Mouse (Mus musculus): ENCODE results near the gene Nrd1.
A peak's percentile ranks its signal among the peaks of the same experiment; 100 is the strongest.

Nrd1 gene

GRCm38 (mm10) chr4:108999999-109000950 lies at the start of gene Nrd1:
Gene Nrd1 (plus strand): TSS chr4:109000655.
- DNase-seq (ENCODE audit: extremely low spot score, low read depth, low spot score): peak; percentile 97

GRCm38 (mm10) chr4:108951663-108952062 lies 48.8 kb upstream of the Nrd1 start:
- DNase-seq (ENCODE audit: extremely low spot score, low read depth, low spot score): no peak

- no peak for DNase-seq (ENCODE audit: extremely low spot score, low read depth, low spot score)
These were observed 40.8 kb upstream of the Nrd1 start for GRCm38 (mm10) chr4:108959696-108960095.

GRCm38 (mm10) chr4:108960619-108961460 lies 39.6 kb upstream of the Nrd1 start:
- DNase-seq (ENCODE audit: extremely low spot score, low read depth, low spot score): no peak

- no peak for DNase-seq (ENCODE audit: extremely low spot score, low read depth, low spot score)
These were observed 37.4 kb upstream of the Nrd1 start for GRCm38 (mm10) chr4:108963017-108963416.

DNA sequence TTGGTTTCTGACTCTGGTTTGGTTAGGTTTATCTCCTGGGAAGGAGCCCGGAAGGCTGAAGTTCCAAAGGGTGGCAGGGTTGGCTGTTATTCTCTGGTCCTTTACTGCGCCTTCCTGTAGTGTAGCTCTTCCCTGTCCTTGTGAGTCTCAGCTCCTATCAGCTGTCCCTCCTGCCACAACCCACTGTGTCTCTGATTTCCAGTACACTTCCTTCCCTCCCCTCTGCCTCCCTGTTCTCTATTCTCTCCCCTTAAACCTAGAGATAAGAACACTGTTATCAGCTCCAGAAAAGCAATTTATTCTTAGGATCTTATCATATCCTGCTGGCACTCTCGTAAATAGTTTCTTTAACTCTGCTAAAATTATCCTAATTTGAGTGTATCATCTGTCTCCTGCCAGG lies 30.9 kb upstream of the Nrd1 start:
- no peak for DNase-seq (ENCODE audit: extremely low spot score, low read depth, low spot score)

DNA sequence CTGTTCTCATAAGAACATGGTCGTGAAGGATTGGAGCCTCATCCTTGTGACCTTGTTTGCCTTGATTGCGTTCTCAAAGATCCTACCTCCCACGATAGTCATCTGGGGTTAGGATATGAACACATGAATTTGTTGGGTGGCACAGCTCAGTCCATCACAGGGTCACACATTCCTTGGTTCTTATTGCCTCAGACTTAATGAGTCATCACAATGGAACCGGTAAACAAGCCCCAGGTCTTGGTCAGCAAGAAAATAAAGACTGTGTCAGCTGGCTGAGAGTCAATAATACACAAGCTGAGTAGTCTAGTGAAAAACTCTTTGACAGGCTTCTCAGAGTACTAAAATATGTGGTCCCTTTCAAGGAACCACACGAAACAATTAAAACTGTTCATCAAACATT lies 29.4 kb upstream of the Nrd1 start:
- no peak for DNase-seq (ENCODE audit: extremely low spot score, low read depth, low spot score)

DNA sequence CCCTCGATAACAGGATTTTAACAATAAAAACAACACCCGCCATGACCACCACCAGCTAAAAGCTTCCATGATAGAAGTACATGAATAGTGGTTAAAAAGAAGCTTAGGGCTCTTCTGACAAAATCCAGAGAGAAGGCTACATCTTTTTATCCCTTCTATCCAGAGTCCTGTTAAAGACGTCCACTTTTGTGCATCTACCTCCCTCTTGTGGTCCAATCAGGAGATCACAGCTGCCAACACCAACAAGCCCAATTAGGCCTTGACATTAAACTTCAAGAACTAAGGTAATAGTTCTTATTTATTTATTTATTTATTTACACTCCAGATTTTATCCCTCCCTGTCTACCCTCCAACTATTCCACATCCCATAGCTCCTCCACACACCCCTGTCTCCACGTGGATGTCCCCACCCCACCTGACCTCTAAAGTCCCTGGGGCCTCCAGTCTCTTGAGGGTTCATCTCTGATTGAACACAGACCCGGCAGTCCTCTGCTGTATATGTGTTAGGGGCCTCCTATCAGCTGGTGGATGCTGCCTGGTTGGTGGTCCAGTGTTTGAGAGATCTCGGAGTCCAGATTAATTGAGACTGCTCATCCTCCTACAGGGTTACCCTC lies 23.9 kb upstream of the Nrd1 start:
- DNase-seq (ENCODE audit: extremely low spot score, low read depth, low spot score): no peak

- no peak for DNase-seq (ENCODE audit: extremely low spot score, low read depth, low spot score)
These were observed 13.5 kb upstream of the Nrd1 start for GRCm38 (mm10) chr4:108986833-108987472.

GRCm38 (mm10) chr4:108987473-108987842 lies 13.0 kb upstream of the Nrd1 start:
- DNase-seq (ENCODE audit: extremely low spot score, low read depth, low spot score): no peak

DNA sequence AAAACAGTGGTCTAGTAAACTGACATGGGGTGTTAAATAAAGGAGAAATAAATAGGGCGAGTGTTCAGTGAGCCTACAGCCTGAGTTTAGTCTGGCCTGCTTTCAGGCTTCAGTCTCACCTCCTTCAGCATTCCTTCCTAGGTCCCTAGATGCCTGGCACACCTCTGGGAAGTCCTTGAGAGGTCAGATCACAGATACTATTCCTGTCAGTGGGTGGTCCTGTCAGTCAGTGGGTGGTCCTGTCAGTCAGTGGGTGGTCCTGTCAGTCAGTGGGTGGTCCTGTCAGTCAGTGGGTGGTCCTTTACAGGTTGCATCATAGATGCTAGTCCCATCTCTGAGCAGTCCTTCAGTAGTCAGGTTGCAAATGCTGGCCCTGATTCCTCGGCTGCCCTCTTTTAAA lies 11.0 kb upstream of the Nrd1 start:
- no peak for DNase-seq (ENCODE audit: extremely low spot score, low read depth, low spot score)

DNA sequence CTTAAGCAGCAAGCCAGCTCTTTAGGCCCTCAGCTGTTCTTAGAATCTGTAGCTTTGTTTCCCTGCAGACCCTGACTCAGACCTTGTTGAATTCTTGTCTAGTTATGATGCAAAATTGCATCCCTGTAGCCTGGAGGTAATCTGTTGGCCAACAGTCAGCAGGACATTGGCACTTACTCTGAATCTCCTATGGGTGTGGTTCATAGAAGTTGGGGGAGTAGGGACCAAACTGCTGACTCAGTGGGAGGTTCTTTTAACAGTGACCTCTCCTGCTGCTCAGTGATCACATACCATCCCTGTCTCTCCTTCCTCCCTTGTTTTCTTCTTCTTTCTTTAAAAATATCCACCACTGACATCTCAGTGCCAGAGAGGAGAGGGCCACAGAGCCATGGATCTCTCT lies 10.4 kb upstream of the Nrd1 start:
- no peak for DNase-seq (ENCODE audit: extremely low spot score, low read depth, low spot score)

DNA sequence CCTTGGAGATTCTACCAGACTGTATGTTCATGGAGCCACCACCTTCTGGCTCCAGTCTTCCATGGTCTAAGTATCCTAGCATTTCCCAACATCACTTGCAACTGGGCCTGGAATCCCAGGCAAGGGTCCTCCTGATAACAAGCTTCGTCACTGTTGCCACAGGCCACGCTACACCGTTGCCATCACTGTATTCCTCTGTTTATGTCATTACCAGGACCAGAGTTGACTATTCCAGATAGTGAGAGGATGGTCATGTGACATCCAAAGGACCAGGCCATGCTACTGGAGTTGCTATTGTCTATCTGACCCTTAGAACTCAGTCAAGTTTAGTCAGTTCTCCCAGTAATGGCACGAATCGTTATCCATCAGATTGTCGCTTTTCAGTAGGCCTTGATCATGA lies 9.9 kb upstream of the Nrd1 start:
- no peak for DNase-seq (ENCODE audit: extremely low spot score, low read depth, low spot score)

GRCm38 (mm10) chr4:108991811-108992210 lies 8.6 kb upstream of the Nrd1 start:
- no peak for DNase-seq (ENCODE audit: extremely low spot score, low read depth, low spot score)

DNA sequence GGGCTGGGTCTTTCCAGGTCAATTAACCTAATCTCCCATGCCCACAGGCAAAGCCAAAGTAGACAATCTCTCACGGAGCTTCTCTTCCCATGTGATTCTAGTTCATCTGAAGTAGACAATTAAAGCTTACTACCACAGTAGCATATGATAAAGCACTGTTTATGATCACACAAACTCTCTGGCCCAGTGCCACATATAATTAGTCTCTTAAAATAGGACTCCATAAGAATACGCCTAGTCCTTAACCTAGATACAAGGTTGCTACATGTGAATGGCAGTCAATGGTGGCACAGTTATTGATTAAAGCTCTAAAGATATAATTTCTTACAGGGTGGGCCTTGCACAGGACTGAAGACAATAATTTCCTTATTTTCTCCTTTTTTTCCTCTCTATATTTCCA lies 7.5 kb upstream of the Nrd1 start:
- no peak for DNase-seq (ENCODE audit: extremely low spot score, low read depth, low spot score)

DNA sequence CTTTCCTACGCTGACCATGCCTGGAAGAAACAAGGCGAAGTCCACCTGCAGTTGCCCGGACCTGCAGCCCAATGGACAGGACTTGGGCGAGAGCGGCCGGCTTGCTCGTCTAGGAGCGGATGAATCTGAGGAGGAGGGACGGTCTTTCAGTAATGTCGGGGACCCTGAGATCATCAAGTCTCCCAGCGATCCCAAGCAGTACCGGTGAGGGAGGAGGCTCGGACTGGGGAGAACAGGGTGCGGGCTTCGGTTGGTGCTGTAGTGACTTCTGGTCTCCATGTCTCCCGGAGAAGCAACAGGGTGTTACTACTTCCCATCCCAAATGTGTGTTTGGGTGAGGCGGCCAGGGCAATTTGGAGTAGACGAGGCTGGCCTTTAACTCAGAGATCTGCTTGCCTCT lies 506 bp downstream of the Nrd1 start:
- DNase-seq (ENCODE audit: extremely low spot score, low read depth, low spot score): no peak

DNA sequence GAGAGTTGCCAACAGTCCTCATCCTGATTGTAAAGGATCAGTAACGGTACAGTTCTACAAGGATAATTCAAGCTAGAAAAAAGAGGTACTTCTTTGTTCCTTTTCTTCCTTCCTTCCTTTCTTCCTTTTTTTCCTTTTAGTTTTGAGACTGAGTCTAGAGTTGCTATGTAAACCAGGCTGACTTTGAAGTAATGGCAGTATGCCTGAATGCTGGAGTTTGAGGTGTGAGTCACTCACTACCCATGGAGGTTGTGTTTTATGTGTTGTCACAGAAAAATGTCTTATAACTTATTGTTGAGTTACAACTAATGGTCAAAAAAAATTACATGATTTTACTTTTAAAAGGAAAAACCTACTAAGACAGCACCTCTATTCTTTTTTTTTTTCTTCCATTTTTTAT lies 7.6 kb downstream of the Nrd1 start:
- DNase-seq (ENCODE audit: extremely low spot score, low read depth, low spot score): no peak

DNA sequence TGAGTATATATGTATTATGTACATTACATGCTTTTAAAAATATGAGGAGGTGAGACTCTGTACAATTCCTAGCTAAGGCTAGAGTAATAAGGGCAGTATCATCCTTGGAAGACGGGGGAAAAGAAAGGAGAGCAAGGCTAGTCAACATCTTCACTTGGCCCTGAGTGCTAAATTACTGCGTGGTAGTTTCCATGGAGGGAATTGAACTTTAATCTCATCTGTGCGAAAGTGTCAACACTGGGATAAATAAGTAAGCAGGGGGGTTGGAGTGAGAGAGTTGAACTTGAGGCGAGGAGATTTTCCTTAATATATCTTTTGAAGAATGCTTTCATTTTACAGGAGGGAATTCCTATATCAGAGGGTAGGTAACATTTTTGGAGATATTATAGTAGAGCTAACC lies 13.6 kb downstream of the Nrd1 start:
- no peak for DNase-seq (ENCODE audit: extremely low spot score, low read depth, low spot score)

GRCm38 (mm10) chr4:109017441-109017840 lies 17.0 kb downstream of the Nrd1 start:
- DNase-seq (ENCODE audit: extremely low spot score, low read depth, low spot score): no peak

DNA sequence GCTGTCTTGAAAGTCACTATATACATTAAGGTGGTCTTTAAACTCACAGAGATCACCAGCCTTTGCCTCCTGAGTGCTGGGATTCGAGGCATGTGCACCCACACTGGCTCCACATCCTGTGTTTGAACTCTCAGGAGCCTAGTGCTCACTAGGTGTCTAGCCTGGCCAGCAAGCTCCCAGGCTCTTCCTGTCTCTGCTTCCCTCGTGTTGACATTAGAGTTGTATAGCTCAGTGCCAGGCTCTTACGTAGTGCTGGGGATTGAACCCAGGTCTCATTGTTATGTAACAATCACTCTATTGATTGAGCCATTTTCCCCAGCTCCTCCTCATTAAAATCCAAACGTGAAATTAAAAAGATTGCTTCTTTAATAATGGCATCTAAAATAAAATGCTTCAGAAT lies 18.8 kb downstream of the Nrd1 start:
- no peak for DNase-seq (ENCODE audit: extremely low spot score, low read depth, low spot score)

- DNase-seq (ENCODE audit: extremely low spot score, low read depth, low spot score): no peak
These were observed 21.5 kb downstream of the Nrd1 start for GRCm38 (mm10) chr4:109021976-109022375.

All from hindlimb bud, embryonic 11.5 days (tissue).